Comparison of ENCODE assay signal across 8 mouse cellular contexts in genomic region chr7:142060185-142060930, GRCm38 (mm10). TPM values are rescaled to one million over a fixed set of nuclear protein-coding genes. Genes with fewer than 3 reads are reported as not detected.
DNase-seq lines count a peak whose midpoint lies in the region; ATAC-seq and TF ChIP-seq lines count a peak whose summit lies in the region.

No protein-coding gene starts in this region.

- no peaks in the 10 kb centered on the region for H3K36me3 ChIP-seq in kidney, postnatal 0 days (ENCODE audit: insufficient read depth, low read length)
- H3K36me3 ChIP-seq in limb, embryonic 13.5 days = peaks cover 13% of the 10 kb centered on the region

- H3K4me1 ChIP-seq in kidney, postnatal 0 days (replicated peaks; ENCODE audit: insufficient read depth, low read length) = peaks cover 16% of the 10 kb centered on the region
- peaks cover 30% of the 10 kb centered on the region for H3K4me1 ChIP-seq in limb, embryonic 13.5 days

- DNase-seq in kidney, postnatal 0 days (ENCODE audit: low spot score) = no peak
- no peak for DNase-seq in kidney, postnatal 36 days
- peak; percentile 40 for DNase-seq in Muller cell, postnatal 12 days (ENCODE audit: inconsistent ontology term)
- peak; percentile 59 for DNase-seq in naive thymus-derived CD4-positive, alpha-beta T cell, adult 2 months (ENCODE audit: low read depth)
- no peak for DNase-seq in right cerebral cortex, postnatal 10 days (ENCODE audit: low spot score in 2 of 2)
- no peak for DNase-seq in layer of hippocampus, postnatal 14 days (ENCODE audit: low spot score in 2 of 2)

- peak overlapping the region; percentile 86 for H3K4me3 ChIP-seq in kidney, postnatal 0 days (replicated peaks; ENCODE audit: low read depth, low read length)
- peak overlapping the region; percentile 92 for H3K4me3 ChIP-seq in limb, embryonic 13.5 days

- no peaks in the 10 kb centered on the region for H3K9me3 ChIP-seq in kidney, postnatal 0 days (replicated peaks; ENCODE audit: low read length)
- no peaks in the 10 kb centered on the region for H3K9me3 ChIP-seq in limb, embryonic 13.5 days

- H3K4me2 ChIP-seq in kidney, postnatal 0 days (ENCODE audit: low read length) = peak overlapping the region; percentile 72
- peak overlapping the region; percentile 95 for H3K4me2 ChIP-seq in limb, embryonic 13.5 days (replicated peaks)

- peak overlapping the region; percentile 87 for H3K27ac ChIP-seq in kidney, postnatal 0 days
- H3K27ac ChIP-seq in limb, embryonic 13.5 days = no peak overlapping the region; the same call in 1 of the 2 replicates

- H3K27me3 ChIP-seq in kidney, postnatal 0 days (ENCODE audit: insufficient read depth, low read length) = no peaks in the 10 kb centered on the region
- H3K27me3 ChIP-seq in limb, embryonic 13.5 days = no peaks in the 10 kb centered on the region

- H3K9ac ChIP-seq in kidney, postnatal 0 days (ENCODE audit: low read depth, low read length) = peak overlapping the region; percentile 88
- H3K9ac ChIP-seq in limb, embryonic 13.5 days = peak overlapping the region; percentile 95

- ATAC-seq in kidney, postnatal 0 days (replicated peaks; ENCODE audit: low FRiP score, low read depth) = no peak; the same call in 1 of the 2 replicates
- ATAC-seq in erythroid progenitor cell, adult 5-6 weeks (replicated peaks; ENCODE audit: low FRiP score, poor library complexity, severe bottlenecking) = peak; percentile 44
- peak; percentile 45; the same call in 1 of the 2 replicates for ATAC-seq in limb, embryonic 13.5 days (ENCODE audit: low FRiP score, low read depth)

- no peak for TF ChIP-seq CTCF in kidney, postnatal 0 days (IDR thresholded peaks at IDR 0.05; ENCODE audit: low read depth)

- WGBS in kidney, postnatal 0 days = 1% methylated on average over 60 of the region's 66 CpGs
- under 1% methylated on average over 64 of the region's 66 CpGs for WGBS in limb, embryonic 13.5 days

RNA-seq across cellular contexts. Expression of gene Mob2, which starts 0.5 kb away (rescaled TPM):
- polyA plus RNA-seq in kidney, postnatal 0 days (2015; fragmentation: Nextera tagmentation; extraction: Ambion mirVana) = 62.8 and 64.3 TPM in 2 replicates
- 74.6 and 92.6 TPM in 2 replicates for total RNA-seq in erythroid progenitor cell, adult 5-6 weeks (2015; ENCODE audit: low replicate concordance)
- 59.1 and 69.3 TPM in 2 replicates for total RNA-seq in erythroid progenitor cell, adult 5-6 weeks (2017; ENCODE audit: low replicate concordance)
- polyA plus RNA-seq in limb, embryonic 13.5 days (2015; fragmentation: Nextera tagmentation; extraction: Ambion mirVana) = 70.7 and 71.4 TPM in 2 replicates
- total RNA-seq in layer of hippocampus, postnatal 14 days (2021) = 10 to 100 TPM; 23.6 to 27.1 TPM

RNA-seq across cellular contexts. Expression of gene Dusp8, which starts 35.3 kb away (rescaled TPM):
- 2.3 and 2.5 TPM in 2 replicates for polyA plus RNA-seq in kidney, postnatal 0 days (2015; fragmentation: Nextera tagmentation; extraction: Ambion mirVana)
- total RNA-seq in erythroid progenitor cell, adult 5-6 weeks (2015; ENCODE audit: low replicate concordance) = 21.6 and 23.5 TPM in 2 replicates
- 8.1 and 11.2 TPM in 2 replicates for total RNA-seq in erythroid progenitor cell, adult 5-6 weeks (2017; ENCODE audit: low replicate concordance)
- 2.3 and 2.7 TPM in 2 replicates for polyA plus RNA-seq in limb, embryonic 13.5 days (2015; fragmentation: Nextera tagmentation; extraction: Ambion mirVana)
- 100 to 1,000 TPM; 139 to 140 TPM for total RNA-seq in layer of hippocampus, postnatal 14 days (2021)

Comparison
In these comparisons a context has a peak if more than half of its experiments do, and no peak if none do; other contexts are left out.
1. DNase-seq: peak in Muller cell, postnatal 12 days (single experiment) and naive thymus-derived CD4-positive, alpha-beta T cell, adult 2 months (single experiment); none in kidney, postnatal 0 days (single experiment), kidney, postnatal 36 days (0 of 2), right cerebral cortex, postnatal 10 days (0 of 2) and layer of hippocampus, postnatal 14 days (0 of 2).
2. RNA of gene Dusp8, which starts 35.3 kb away (total RNA-seq): 139 to 140 TPM in layer of hippocampus, postnatal 14 days; 8.1 to 23.5 TPM in erythroid progenitor cell, adult 5-6 weeks; every median in the first group is over 4 times any median in the second.